Mouse (Mus musculus): ENCODE measurements around the gene Mcl1. TPM values are rescaled to one million over a fixed set of nuclear protein-coding genes. Genes with fewer than 3 reads are reported as not detected.
"Not testable (repeated sequence)": the region's sequence is repeated elsewhere in the genome, so short reads cannot be mapped to it uniquely, and the experiment has no call there.

Mcl1 gene
- polyA plus RNA-seq, 1 experiment = 27.4 TPM

- no peak for TF ChIP-seq CTCF (IDR thresholded peaks at IDR 0.05; ENCODE audit: control insufficient read depth, insufficient read depth, insufficient replicate concordance, low read depth, low read length)
- TF ChIP-seq POLR2A (IDR thresholded peaks at IDR 0.05; ENCODE audit: control insufficient read depth, low read depth, low read length) = no peak
- Histone ChIP-seq H3K4me1 (ENCODE audit: control insufficient read depth, insufficient read depth, low read length) (peaks cover 9% of the 10 kb centered on the region), H3K27me3 (ENCODE audit: control insufficient read depth, insufficient read depth, low read length) (no peaks in the 10 kb centered on the region), H3K4me3 (ENCODE audit: control insufficient read depth, low read depth, low read length) (peak overlapping the region; percentile 74; the same call in 1 of the 2 replicates), H3K36me3 (ENCODE audit: control insufficient read depth, insufficient read depth, low read length) (no peaks in the 10 kb centered on the region), H3K27ac (ENCODE audit: control insufficient read depth, insufficient read depth, low read depth, low read length) (no peak overlapping the region; the same call in none of the 2 replicates)
Observed at GRCm38 (mm10) chr3:95651391-95652203, 7.0 kb upstream of the Mcl1 start.

- Histone ChIP-seq H3K27ac (ENCODE audit: control insufficient read depth, insufficient read depth, low read depth, low read length) (no peak overlapping the region; the same call in 1 of the 2 replicates), H3K4me1 (ENCODE audit: control insufficient read depth, insufficient read depth, low read length) (peaks cover 9% of the 10 kb centered on the region), H3K27me3 (ENCODE audit: control insufficient read depth, insufficient read depth, low read length) (no peaks in the 10 kb centered on the region), H3K4me3 (ENCODE audit: control insufficient read depth, low read depth, low read length) (peak overlapping the region; percentile 74), H3K36me3 (ENCODE audit: control insufficient read depth, insufficient read depth, low read length) (no peaks in the 10 kb centered on the region)
- TF ChIP-seq POLR2A (IDR thresholded peaks at IDR 0.05; ENCODE audit: control insufficient read depth, low read depth, low read length) (no peak), CTCF (IDR thresholded peaks at IDR 0.05; ENCODE audit: control insufficient read depth, insufficient read depth, insufficient replicate concordance, low read depth, low read length) (no peak)
Observed at GRCm38 (mm10) chr3:95652204-95652811, 6.3 kb upstream of the Mcl1 start.

GRCm38 (mm10) chr3:95652871-95653270 lies 5.7 kb upstream of the Mcl1 start:
- H3K27me3 ChIP-seq (ENCODE audit: control insufficient read depth, insufficient read depth, low read length) = no peaks in the 10 kb centered on the region
- no peak for TF ChIP-seq CTCF (IDR thresholded peaks at IDR 0.05; ENCODE audit: control insufficient read depth, insufficient read depth, insufficient replicate concordance, low read depth, low read length)
- no peak for TF ChIP-seq POLR2A (IDR thresholded peaks at IDR 0.05; ENCODE audit: control insufficient read depth, low read depth, low read length)
- H3K4me3 ChIP-seq (ENCODE audit: control insufficient read depth, low read depth, low read length) = peak overlapping the region; percentile 74
- H3K27ac ChIP-seq (ENCODE audit: control insufficient read depth, insufficient read depth, low read depth, low read length) = no peak overlapping the region
- no peaks in the 10 kb centered on the region for H3K36me3 ChIP-seq (ENCODE audit: control insufficient read depth, insufficient read depth, low read length)
- H3K4me1 ChIP-seq (ENCODE audit: control insufficient read depth, insufficient read depth, low read length) = peaks cover 11% of the 10 kb centered on the region

GRCm38 (mm10) chr3:95653473-95654034 lies 5.0 kb upstream of the Mcl1 start:
- Histone ChIP-seq H3K27me3 (ENCODE audit: control insufficient read depth, insufficient read depth, low read length) (no peaks in the 10 kb centered on the region), H3K36me3 (ENCODE audit: control insufficient read depth, insufficient read depth, low read length) (no peaks in the 10 kb centered on the region), H3K4me1 (ENCODE audit: control insufficient read depth, insufficient read depth, low read length) (peaks cover 11% of the 10 kb centered on the region), H3K4me3 (ENCODE audit: control insufficient read depth, low read depth, low read length) (peak overlapping the region; percentile 65), H3K27ac (ENCODE audit: control insufficient read depth, insufficient read depth, low read depth, low read length) (peak overlapping the region; percentile 77)
- no peak for TF ChIP-seq CTCF (IDR thresholded peaks at IDR 0.05; ENCODE audit: control insufficient read depth, insufficient read depth, insufficient replicate concordance, low read depth, low read length)
- no peak; the same call in 1 of the 2 replicates for TF ChIP-seq POLR2A (IDR thresholded peaks at IDR 0.05; ENCODE audit: control insufficient read depth, low read depth, low read length)

GRCm38 (mm10) chr3:95654371-95654770 lies 4.2 kb upstream of the Mcl1 start:
- H3K36me3 ChIP-seq (ENCODE audit: control insufficient read depth, insufficient read depth, low read length); H3K27me3 ChIP-seq (ENCODE audit: control insufficient read depth, insufficient read depth, low read length); H3K27ac ChIP-seq (ENCODE audit: control insufficient read depth, insufficient read depth, low read depth, low read length): not testable (repeated sequence)
- H3K4me1 ChIP-seq (ENCODE audit: control insufficient read depth, insufficient read depth, low read length) = peaks cover 11% of the 10 kb centered on the region
- peak overlapping the region; percentile 5; the same call in 1 of the 2 replicates for H3K4me3 ChIP-seq (ENCODE audit: control insufficient read depth, low read depth, low read length)

- Histone ChIP-seq H3K36me3 (ENCODE audit: control insufficient read depth, insufficient read depth, low read length) (no peaks in the 10 kb centered on the region; the same call in 1 of the 2 replicates), H3K27ac (ENCODE audit: control insufficient read depth, insufficient read depth, low read depth, low read length) (no peak overlapping the region; the same call in 1 of the 2 replicates), H3K27me3 (ENCODE audit: control insufficient read depth, insufficient read depth, low read length) (no peaks in the 10 kb centered on the region)
Observed at GRCm38 (mm10) chr3:95655437-95655836, 3.2 kb upstream of the Mcl1 start.

GRCm38 (mm10) chr3:95657108-95657507 lies 1.5 kb upstream of the Mcl1 start:
- Histone ChIP-seq H3K4me1 (ENCODE audit: control insufficient read depth, insufficient read depth, low read length) (peaks cover 7% of the 10 kb centered on the region), H3K27ac (ENCODE audit: control insufficient read depth, insufficient read depth, low read depth, low read length) (peak overlapping the region; percentile 100; the same call in 1 of the 2 replicates), H3K4me3 (ENCODE audit: control insufficient read depth, low read depth, low read length) (peak overlapping the region; percentile 97), H3K36me3 (ENCODE audit: control insufficient read depth, insufficient read depth, low read length) (no peaks in the 10 kb centered on the region; the same call in 1 of the 2 replicates), H3K27me3 (ENCODE audit: control insufficient read depth, insufficient read depth, low read length) (no peaks in the 10 kb centered on the region)
- TF ChIP-seq CTCF (IDR thresholded peaks at IDR 0.05; ENCODE audit: control insufficient read depth, insufficient read depth, insufficient replicate concordance, low read depth, low read length) = no peak
- TF ChIP-seq POLR2A (IDR thresholded peaks at IDR 0.05; ENCODE audit: control insufficient read depth, low read depth, low read length) = no peak

More at GRCm38 (mm10) chr3:95655437-95655836, 3.2 kb upstream of the Mcl1 start:
- TF ChIP-seq CTCF (IDR thresholded peaks at IDR 0.05; ENCODE audit: control insufficient read depth, insufficient read depth, insufficient replicate concordance, low read depth, low read length) = no peak
- TF ChIP-seq POLR2A (IDR thresholded peaks at IDR 0.05; ENCODE audit: control insufficient read depth, low read depth, low read length) = no peak
- H3K4me1 ChIP-seq (ENCODE audit: control insufficient read depth, insufficient read depth, low read length) = peaks cover 11% of the 10 kb centered on the region
- H3K4me3 ChIP-seq (ENCODE audit: control insufficient read depth, low read depth, low read length) = no peak overlapping the region

Data from testis, adult 2 months (tissue).